Comparison of ENCODE assay signal across 8 mouse cellular contexts in the genomic region with DNA sequence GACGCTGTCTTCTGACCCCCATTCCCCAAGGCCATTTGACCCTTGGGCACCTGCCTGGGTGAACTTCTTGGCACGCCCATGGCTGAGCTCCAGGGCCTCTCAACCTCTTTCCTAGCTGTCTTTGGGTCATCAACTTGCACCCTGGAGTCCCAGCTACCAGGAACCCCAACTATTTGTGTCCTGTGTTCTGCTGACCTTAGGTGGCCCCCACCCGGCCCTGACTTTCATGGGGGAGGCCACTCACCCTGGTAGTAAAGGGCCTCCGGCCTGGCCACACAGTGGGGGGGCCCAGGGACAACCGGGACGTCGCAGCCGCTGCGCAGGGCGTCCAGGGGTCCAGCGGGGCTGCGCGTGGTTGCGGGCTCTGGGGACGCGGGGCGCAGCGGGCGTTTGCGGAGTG. TPM values are rescaled to one million over a fixed set of nuclear protein-coding genes. Genes with fewer than 3 reads are reported as not detected.
DNase-seq lines count a peak whose midpoint lies in the region; ATAC-seq and TF ChIP-seq lines count a peak whose summit lies in the region.

No protein-coding gene starts in this region.

- peaks cover 12% of the 10 kb centered on the region for H3K27me3 ChIP-seq in embryonic facial prominence, embryonic 15.5 days
- H3K27me3 ChIP-seq in intestine, embryonic 15.5 days (replicated peaks), result 0 out of 2 replicates have a peak, but pooled peaks cover 3% of the 10 kb centered on the region
- peaks cover 71% of the 10 kb centered on the region for H3K27me3 ChIP-seq in neural tube, embryonic 13.5 days

- TF ChIP-seq POLR2A in lung, adult 2 months (IDR thresholded peaks at IDR 0.05; ENCODE audit: borderline replicate concordance, extremely low read depth, low read depth, low read length), result no peak

- H3K4me2 ChIP-seq in embryonic facial prominence, embryonic 15.5 days (replicated peaks), result peak overlapping the region; percentile 80
- peak overlapping the region; percentile 94 for H3K4me2 ChIP-seq in intestine, embryonic 15.5 days (replicated peaks)
- peak overlapping the region; percentile 55 for H3K4me2 ChIP-seq in neural tube, embryonic 13.5 days

- peak; percentile 50 for DNase-seq in lung, adult 2 months
- no peak for DNase-seq in lung, postnatal 14 days
- no peak for DNase-seq in thymus, postnatal 36 days
- no peak for DNase-seq in embryo, embryonic 10 days (ENCODE audit: low spot score)
- no peak for DNase-seq in layer of hippocampus, adult 18-20 months (ENCODE audit: low spot score in 2 of 2)

- ATAC-seq in embryonic facial prominence, embryonic 15.5 days (ENCODE audit: insufficient number of reproducible peaks, low FRiP score, low TSS enrichment, low read depth), result no peak
- peak; percentile 1; the same call in 1 of the 2 replicates for ATAC-seq in intestine, embryonic 15.5 days
- ATAC-seq in neural tube, embryonic 13.5 days (ENCODE audit: low read depth), result no peak

- peak overlapping the region; percentile 60 for H3K9ac ChIP-seq in embryonic facial prominence, embryonic 15.5 days
- peak overlapping the region; percentile 80 for H3K9ac ChIP-seq in intestine, embryonic 15.5 days
- peak overlapping the region; percentile 64 for H3K9ac ChIP-seq in neural tube, embryonic 13.5 days

- H3K36me3 ChIP-seq in embryonic facial prominence, embryonic 15.5 days, result no peaks in the 10 kb centered on the region
- H3K36me3 ChIP-seq in intestine, embryonic 15.5 days, result no peaks in the 10 kb centered on the region
- H3K36me3 ChIP-seq in neural tube, embryonic 13.5 days, result no peaks in the 10 kb centered on the region

- WGBS in lung, adult 2 months, result 6% methylated on average over 20 of the region's 20 CpGs
- WGBS in embryonic facial prominence, embryonic 15.5 days, result 6% methylated on average over 20 of the region's 20 CpGs
- WGBS in intestine, embryonic 15.5 days, result 6% methylated on average over 20 of the region's 20 CpGs
- WGBS in neural tube, embryonic 13.5 days, result 5% methylated on average over 20 of the region's 20 CpGs

- H3K4me1 ChIP-seq in lung, adult 2 months (ENCODE audit: control insufficient read depth, insufficient read depth, low read length), result peaks cover 25% of the 10 kb centered on the region
- H3K4me1 ChIP-seq in embryonic facial prominence, embryonic 15.5 days, result peaks cover 49% of the 10 kb centered on the region
- peaks cover 53% of the 10 kb centered on the region for H3K4me1 ChIP-seq in intestine, embryonic 15.5 days (replicated peaks)
- H3K4me1 ChIP-seq in neural tube, embryonic 13.5 days (replicated peaks), result peaks cover 31% of the 10 kb centered on the region

- H3K27ac ChIP-seq in embryonic facial prominence, embryonic 15.5 days (replicated peaks), result 0 out of 2 replicates have a peak overlapping the region, but pooled peaks have one; percentile 84
- peak overlapping the region; percentile 75 for H3K27ac ChIP-seq in intestine, embryonic 15.5 days
- no peak overlapping the region for H3K27ac ChIP-seq in neural tube, embryonic 13.5 days (replicated peaks)

- no peak for TF ChIP-seq CTCF in lung, adult 2 months (IDR thresholded peaks at IDR 0.05; ENCODE audit: insufficient read depth, low read length)

- peak overlapping the region; percentile 47 for H3K4me3 ChIP-seq in lung, adult 2 months (replicated peaks; ENCODE audit: extremely low read depth, low read depth, low read length)
- H3K4me3 ChIP-seq in embryonic facial prominence, embryonic 15.5 days (replicated peaks), result peak overlapping the region; percentile 49
- H3K4me3 ChIP-seq in intestine, embryonic 15.5 days (replicated peaks), result peak overlapping the region; percentile 58
- peak overlapping the region; percentile 34 for H3K4me3 ChIP-seq in neural tube, embryonic 13.5 days

- no peaks in the 10 kb centered on the region for H3K9me3 ChIP-seq in embryonic facial prominence, embryonic 15.5 days (replicated peaks)
- no peaks in the 10 kb centered on the region for H3K9me3 ChIP-seq in intestine, embryonic 15.5 days
- no peaks in the 10 kb centered on the region for H3K9me3 ChIP-seq in neural tube, embryonic 13.5 days

RNA-seq across cellular contexts. Expression of a gene that starts 0.4 kb away (rescaled TPM):
- polyA plus RNA-seq in lung, adult 2 months (2012; rRNA removed), result 38.7 and 71.2 TPM in 2 replicates
- 4.7 and 6.9 TPM in 2 replicates for polyA plus RNA-seq in embryonic facial prominence, embryonic 15.5 days (2015; fragmentation: Nextera tagmentation; extraction: Ambion mirVana)
- 13.3 and 13.9 TPM in 2 replicates for polyA plus RNA-seq in intestine, embryonic 15.5 days (2015; fragmentation: Nextera tagmentation; extraction: Ambion mirVana)
- polyA plus RNA-seq in neural tube, embryonic 13.5 days (2015; fragmentation: Nextera tagmentation; extraction: Ambion mirVana), result 0.32 and 1.8 TPM in 2 replicates
- 1 to 10 TPM in 1 of 2 experiments, under 1 TPM in 1; 0.27 to 1.1 TPM for total RNA-seq in layer of hippocampus, adult 18-20 months (2021)

RNA-seq across cellular contexts. Expression of a gene that starts 25.6 kb away (rescaled TPM):
- 16.1 and 21.9 TPM in 2 replicates for polyA plus RNA-seq in lung, adult 2 months (2012; rRNA removed)
- polyA plus RNA-seq in embryonic facial prominence, embryonic 15.5 days (2015; fragmentation: Nextera tagmentation; extraction: Ambion mirVana), result 13.2 and 17.2 TPM in 2 replicates
- 24.5 and 26.4 TPM in 2 replicates for polyA plus RNA-seq in intestine, embryonic 15.5 days (2015; fragmentation: Nextera tagmentation; extraction: Ambion mirVana)
- not detected in 2 replicates for polyA plus RNA-seq in neural tube, embryonic 13.5 days (2015; fragmentation: Nextera tagmentation; extraction: Ambion mirVana)
- not detected for total RNA-seq in layer of hippocampus, adult 18-20 months (2021)

RNA-seq across cellular contexts. Expression of a gene that starts 29.6 kb away (rescaled TPM):
- polyA plus RNA-seq in lung, adult 2 months (2012; rRNA removed), result 0.52 TPM in 1 of 2 replicates, not detected in the other
- polyA plus RNA-seq in embryonic facial prominence, embryonic 15.5 days (2015; fragmentation: Nextera tagmentation; extraction: Ambion mirVana), result 0.59 TPM in 1 of 2 replicates, not detected in the other
- polyA plus RNA-seq in intestine, embryonic 15.5 days (2015; fragmentation: Nextera tagmentation; extraction: Ambion mirVana), result 0.14 and 0.16 TPM in 2 replicates
- polyA plus RNA-seq in neural tube, embryonic 13.5 days (2015; fragmentation: Nextera tagmentation; extraction: Ambion mirVana), result 5.2 and 6.6 TPM in 2 replicates
- total RNA-seq in layer of hippocampus, adult 18-20 months (2021), result 1 to 10 TPM; 1.2 to 2.3 TPM

RNA-seq across cellular contexts. Expression of a gene that starts 38.9 kb away (rescaled TPM):
- polyA plus RNA-seq in lung, adult 2 months (2012; rRNA removed), result 0.90 and 2.5 TPM in 2 replicates
- polyA plus RNA-seq in embryonic facial prominence, embryonic 15.5 days (2015; fragmentation: Nextera tagmentation; extraction: Ambion mirVana), result not detected in 2 replicates
- polyA plus RNA-seq in intestine, embryonic 15.5 days (2015; fragmentation: Nextera tagmentation; extraction: Ambion mirVana), result not detected in 2 replicates
- polyA plus RNA-seq in neural tube, embryonic 13.5 days (2015; fragmentation: Nextera tagmentation; extraction: Ambion mirVana), result 0.36 and 0.48 TPM in 2 replicates
- total RNA-seq in layer of hippocampus, adult 18-20 months (2021), result not detected

RNA-seq across cellular contexts. Expression of a gene that starts 51.4 kb away (rescaled TPM):
- polyA plus RNA-seq in lung, adult 2 months (2012; rRNA removed), result 769 and 829 TPM in 2 replicates
- polyA plus RNA-seq in embryonic facial prominence, embryonic 15.5 days (2015; fragmentation: Nextera tagmentation; extraction: Ambion mirVana), result 158 and 163 TPM in 2 replicates
- polyA plus RNA-seq in intestine, embryonic 15.5 days (2015; fragmentation: Nextera tagmentation; extraction: Ambion mirVana), result 76.9 and 79.4 TPM in 2 replicates
- polyA plus RNA-seq in neural tube, embryonic 13.5 days (2015; fragmentation: Nextera tagmentation; extraction: Ambion mirVana), result 14.2 and 16.6 TPM in 2 replicates
- total RNA-seq in layer of hippocampus, adult 18-20 months (2021), result 10 to 100 TPM; 12.4 to 12.9 TPM

Comparison
In these comparisons a context has a peak if more than half of its experiments do, and no peak if none do; other contexts are left out.
1. RNA of a gene that starts 25.6 kb away (polyA plus RNA-seq): 24.5 to 26.4 TPM in intestine, embryonic 15.5 days, 16.1 to 21.9 TPM in lung, adult 2 months and 13.2 to 17.2 TPM in embryonic facial prominence, embryonic 15.5 days; not detected in neural tube, embryonic 13.5 days; every median in the first group is over 10 times any median in the second.
2. Peak in every context shown above with its lines, with median percentiles within 50 percentile points of each other: H3K4me3 ChIP-seq, H3K4me2 ChIP-seq and H3K9ac ChIP-seq.